Mouse (Mus musculus): ENCODE measurements around the gene Fam133b. TPM values are rescaled to one million over a fixed set of nuclear protein-coding genes. Genes with fewer than 3 reads are reported as not detected.
A peak's percentile ranks its signal among the peaks of the same experiment; 100 is the strongest.

Gene Fam133b
- polyA plus RNA-seq, 2 experiments: 10.9 to 11.6 TPM

GRCm38 (mm10) chr5:3511097-3511795 lies 32.4 kb upstream of the Fam133b start:
- no peak for ATAC-seq (ENCODE audit: insufficient read depth)

GRCm38 (mm10) chr5:3512584-3512983 lies 31.0 kb upstream of the Fam133b start:
- Histone ChIP-seq H3K4me2 (ENCODE audit: low read depth) (no peak overlapping the region), H3K36me3 (replicated peaks; ENCODE audit: control insufficient read depth, insufficient read depth, low read depth) (no peaks in the 10 kb centered on the region), H3K4me3 (ENCODE audit: insufficient read depth in 1 of 2, low read depth in 2 of 2, low read length in 2 of 2) (no peak overlapping the region), H3K27me3 (ENCODE audit: control insufficient read depth, insufficient read depth, low read length) (no peaks in the 10 kb centered on the region), H3K9me3 (ENCODE audit: control insufficient read depth, low read length) (no peaks in the 10 kb centered on the region), H3K27ac (no peak overlapping the region), H3K9ac (replicated peaks) (no peak overlapping the region), H3K4me1 (replicated peaks; ENCODE audit: control insufficient read depth in 2 of 2, insufficient read depth in 2 of 2, low read length in 1 of 2) (peaks cover 0 to 23% of the 10 kb centered on the region in 2 experiments; a peak in 3 of 4 replicates)
- 14% methylated on average over 4 of the region's 4 CpGs for WGBS (ENCODE audit: insufficient replicate concordance)
- peak; percentile 63 for TF ChIP-seq EP300 (IDR thresholded peaks at IDR 0.05; ENCODE audit: low read depth)
- TF ChIP-seq CTCF (IDR thresholded peaks at IDR 0.05; ENCODE audit: low read depth): peak; percentile 62
- DNase-seq (ENCODE audit: low read depth in 3 of 3, low spot score in 3 of 3) (peak; percentile 46 to 58 (median 48)), ATAC-seq (ENCODE audit: insufficient read depth) (peak; percentile 59)

More at GRCm38 (mm10) chr5:3511097-3511795, 32.4 kb upstream of the Fam133b start:
- H3K4me2 ChIP-seq (ENCODE audit: low read depth): no peak overlapping the region
- TF ChIP-seq CTCF (IDR thresholded peaks at IDR 0.05; ENCODE audit: low read depth): no peak
- TF ChIP-seq EP300 (IDR thresholded peaks at IDR 0.05; ENCODE audit: low read depth): no peak
- no peaks in the 10 kb centered on the region for H3K27me3 ChIP-seq (ENCODE audit: control insufficient read depth, insufficient read depth, low read length)
- WGBS (ENCODE audit: insufficient replicate concordance): 75% methylated on average over 10 of the region's 10 CpGs
- H3K9me3 ChIP-seq (ENCODE audit: control insufficient read depth, low read length): no peaks in the 10 kb centered on the region
- peaks cover 0 to 23% of the 10 kb centered on the region in 2 experiments; a peak in 3 of 4 replicates for H3K4me1 ChIP-seq (replicated peaks; ENCODE audit: control insufficient read depth in 2 of 2, insufficient read depth in 2 of 2, low read length in 1 of 2)
- no peak overlapping the region for H3K27ac ChIP-seq
- H3K4me3 ChIP-seq (ENCODE audit: insufficient read depth in 1 of 2, low read depth in 2 of 2, low read length in 2 of 2): no peak overlapping the region
- no peaks in the 10 kb centered on the region for H3K36me3 ChIP-seq (replicated peaks; ENCODE audit: control insufficient read depth, insufficient read depth, low read depth)
- no peak overlapping the region for H3K9ac ChIP-seq (replicated peaks)
- DNase-seq (ENCODE audit: low read depth in 3 of 3, low spot score in 3 of 3): no peak

- no peaks in the 10 kb centered on the region for H3K9me3 ChIP-seq (ENCODE audit: control insufficient read depth, low read length)
- peak overlapping the region; percentile 31 for H3K4me2 ChIP-seq (ENCODE audit: low read depth)
- TF ChIP-seq CTCF (IDR thresholded peaks at IDR 0.05; ENCODE audit: low read depth) (no peak), EP300 (IDR thresholded peaks at IDR 0.05; ENCODE audit: low read depth) (peak; percentile 53; the same call in 1 of the 2 replicates)
- DNase-seq (ENCODE audit: low read depth in 3 of 3, low spot score in 3 of 3): peak in 1 of 3 experiments; percentile 23
- H3K4me3 ChIP-seq (ENCODE audit: insufficient read depth in 1 of 2, low read depth in 2 of 2, low read length in 2 of 2): no peak overlapping the region
- ATAC-seq (ENCODE audit: insufficient read depth): peak; percentile 74
- H3K36me3 ChIP-seq (replicated peaks; ENCODE audit: control insufficient read depth, insufficient read depth, low read depth): no peaks in the 10 kb centered on the region
- peaks cover 0 to 18% of the 10 kb centered on the region in 2 experiments; a peak in 3 of 4 replicates for H3K4me1 ChIP-seq (replicated peaks; ENCODE audit: control insufficient read depth in 2 of 2, insufficient read depth in 2 of 2, low read length in 1 of 2)
- no peak overlapping the region for H3K9ac ChIP-seq (replicated peaks)
- H3K27me3 ChIP-seq (ENCODE audit: control insufficient read depth, insufficient read depth, low read length): no peaks in the 10 kb centered on the region
- WGBS (ENCODE audit: insufficient replicate concordance): 11% methylated on average over 8 of the region's 8 CpGs
- H3K27ac ChIP-seq: no peak overlapping the region
Measured at GRCm38 (mm10) chr5:3514901-3515311, 28.7 kb upstream of the Fam133b start.

- Histone ChIP-seq H3K4me1 (replicated peaks; ENCODE audit: control insufficient read depth in 2 of 2, insufficient read depth in 2 of 2, low read length in 1 of 2) (peaks cover 0 to 18% of the 10 kb centered on the region in 2 experiments; a peak in 3 of 4 replicates), H3K4me2 (ENCODE audit: low read depth) (no peak overlapping the region), H3K36me3 (replicated peaks; ENCODE audit: control insufficient read depth, insufficient read depth, low read depth) (no peaks in the 10 kb centered on the region), H3K27ac (no peak overlapping the region), H3K9me3 (ENCODE audit: control insufficient read depth, low read length) (no peaks in the 10 kb centered on the region), H3K9ac (replicated peaks) (no peak overlapping the region), H3K27me3 (ENCODE audit: control insufficient read depth, insufficient read depth, low read length) (no peaks in the 10 kb centered on the region), H3K4me3 (ENCODE audit: insufficient read depth in 1 of 2, low read depth in 2 of 2, low read length in 2 of 2) (no peak overlapping the region)
- TF ChIP-seq CTCF (IDR thresholded peaks at IDR 0.05; ENCODE audit: low read depth) (no peak), EP300 (IDR thresholded peaks at IDR 0.05; ENCODE audit: low read depth) (no peak)
- DNase-seq (ENCODE audit: low read depth in 3 of 3, low spot score in 3 of 3) (no peak), ATAC-seq (ENCODE audit: insufficient read depth) (0 out of 2 replicates have a peak, but pooled peaks have one; percentile 38)
- WGBS (ENCODE audit: insufficient replicate concordance): 63% methylated on average over 9 of the region's 9 CpGs
Measured at GRCm38 (mm10) chr5:3515477-3515876, 28.2 kb upstream of the Fam133b start.

GRCm38 (mm10) chr5:3516481-3517075 lies 27.1 kb upstream of the Fam133b start:
- Histone ChIP-seq H3K4me3 (ENCODE audit: insufficient read depth in 1 of 2, low read depth in 2 of 2, low read length in 2 of 2) (no peak overlapping the region), H3K4me1 (replicated peaks; ENCODE audit: control insufficient read depth in 2 of 2, insufficient read depth in 2 of 2, low read length in 1 of 2) (peaks cover 0 to 17% of the 10 kb centered on the region in 2 experiments; a peak in 3 of 4 replicates), H3K27me3 (ENCODE audit: control insufficient read depth, insufficient read depth, low read length) (no peaks in the 10 kb centered on the region), H3K9ac (replicated peaks) (no peak overlapping the region), H3K27ac (no peak overlapping the region), H3K4me2 (ENCODE audit: low read depth) (no peak overlapping the region), H3K36me3 (replicated peaks; ENCODE audit: control insufficient read depth, insufficient read depth, low read depth) (no peaks in the 10 kb centered on the region; the same call in 1 of the 2 replicates), H3K9me3 (ENCODE audit: control insufficient read depth, low read length) (no peaks in the 10 kb centered on the region)
- no peak for DNase-seq (ENCODE audit: low read depth in 3 of 3, low spot score in 3 of 3)
- peak; percentile 49 for TF ChIP-seq CTCF (IDR thresholded peaks at IDR 0.05; ENCODE audit: low read depth)
- no peak for TF ChIP-seq EP300 (IDR thresholded peaks at IDR 0.05; ENCODE audit: low read depth)
- ATAC-seq (ENCODE audit: insufficient read depth): no peak
- WGBS (ENCODE audit: insufficient replicate concordance): 59% methylated on average over 9 of the region's 9 CpGs

All from liver, embryonic 14.5 days (tissue).